Mouse (Mus musculus) c-Kit-negative CD71-positive TER-119-positive erythroid progenitor cells, embryonic 14.5 days (primary cell): ENCODE results near the gene 5730596B20Rik.

Experiments used
- DNase-seq: peaks from one replicate; pipeline ENCODE4 v3.0.0-alpha.2; 2013; ENCODE audit warnings: low read depth, low spot score

The 5730596B20Rik gene

GRCm38 (mm10) chr6:52197271-52197670 is 20.0 kb downstream of the 5730596B20Rik start:
- DNase-seq, result no peak

GRCm38 (mm10) chr6:52200073-52200750 is 22.9 kb downstream of the 5730596B20Rik start:
- DNase-seq, result no peak

- no peak for DNase-seq
Measured at GRCm38 (mm10) chr6:52200751-52201250, 23.5 kb downstream of the 5730596B20Rik start.

GRCm38 (mm10) chr6:52201269-52201668 is 24.0 kb downstream of the 5730596B20Rik start:
- DNase-seq, result no peak

GRCm38 (mm10) chr6:52202362-52203120 is 25.2 kb downstream of the 5730596B20Rik start:
- no peak for DNase-seq

- DNase-seq, result no peak
Measured at GRCm38 (mm10) chr6:52203121-52203370, 25.7 kb downstream of the 5730596B20Rik start.

- no peak for DNase-seq
Measured at GRCm38 (mm10) chr6:52203371-52204049, 26.2 kb downstream of the 5730596B20Rik start.

- DNase-seq, result no peak
Measured at GRCm38 (mm10) chr6:52204050-52204752, 26.9 kb downstream of the 5730596B20Rik start, which contains the start of gene Hoxa5. Gene Hoxa5 (minus strand): TSS chr6:52204587.

GRCm38 (mm10) chr6:52205221-52205620 is 27.9 kb downstream of the 5730596B20Rik start:
- DNase-seq, result no peak

GRCm38 (mm10) chr6:52205638-52206621 is 28.6 kb downstream of the 5730596B20Rik start:
- DNase-seq, result no peak

- no peak for DNase-seq
Measured at GRCm38 (mm10) chr6:52206882-52207683, 29.8 kb downstream of the 5730596B20Rik start.

- DNase-seq, result no peak
Measured at GRCm38 (mm10) chr6:52207684-52207976, 30.3 kb downstream of the 5730596B20Rik start.

- DNase-seq, result no peak
Measured at GRCm38 (mm10) chr6:52208072-52208867, 31.0 kb downstream of the 5730596B20Rik start, which contains the start of gene Hoxa6. Gene Hoxa6 (minus strand): TSS chr6:52208722.

GRCm38 (mm10) chr6:52208868-52209684 is 31.8 kb downstream of the 5730596B20Rik start:
- no peak for DNase-seq

GRCm38 (mm10) chr6:52209685-52210046 is 32.4 kb downstream of the 5730596B20Rik start:
- no peak for DNase-seq

GRCm38 (mm10) chr6:52211170-52211935 is 34.1 kb downstream of the 5730596B20Rik start:
- no peak for DNase-seq

- DNase-seq, result no peak
Measured at GRCm38 (mm10) chr6:52211961-52212360, 34.7 kb downstream of the 5730596B20Rik start.
